Mouse (Mus musculus): Measurements from ENCODE around the gene Phldb1. TPM values are rescaled to one million over a fixed set of nuclear protein-coding genes. Genes with fewer than 3 reads are reported as not detected.

The Phldb1 gene
- polyA plus RNA-seq, 1 experiment from 2014 or later: 44.3 TPM

GRCm38 (mm10) chr9:44748473-44748872 is 13.5 kb upstream of the Phldb1 start:
- Histone ChIP-seq H3K9ac (ENCODE audit: low read length) (no peak overlapping the region), H3K4me2 (ENCODE audit: low read depth) (no peak overlapping the region), H3K36me3 (ENCODE audit: control insufficient read depth, insufficient read depth, low read length) (peaks cover 14% of the 10 kb centered on the region), H3K4me3 (ENCODE audit: low read depth, low read length) (no peak overlapping the region), H3K9me3 (ENCODE audit: control insufficient read depth, low read length) (no peaks in the 10 kb centered on the region), H3K27me3 (ENCODE audit: control insufficient read depth, insufficient read depth, low read length) (no peaks in the 10 kb centered on the region), H3K27ac (ENCODE audit: low read depth, low read length) (no peak overlapping the region), H3K4me1 (ENCODE audit: control insufficient read depth, insufficient read depth, low read length) (no peaks in the 10 kb centered on the region)
- 95% methylated on average over 7 of the region's 7 CpGs for WGBS
- no peak for DNase-seq (ENCODE audit: low spot score)
- no peak for ATAC-seq (ENCODE audit: insufficient read depth, low FRiP score, low TSS enrichment)

- no peak overlapping the region for H3K4me3 ChIP-seq (ENCODE audit: low read depth, low read length)
- ATAC-seq (ENCODE audit: insufficient read depth, low FRiP score, low TSS enrichment) (no peak), DNase-seq (ENCODE audit: low spot score) (no peak)
- H3K9ac ChIP-seq (ENCODE audit: low read length): no peak overlapping the region
- H3K9me3 ChIP-seq (ENCODE audit: control insufficient read depth, low read length): no peaks in the 10 kb centered on the region
- 94% methylated on average over 3 of the region's 3 CpGs for WGBS
- H3K27ac ChIP-seq (ENCODE audit: low read depth, low read length): no peak overlapping the region
- peaks cover 12% of the 10 kb centered on the region for H3K36me3 ChIP-seq (ENCODE audit: control insufficient read depth, insufficient read depth, low read length)
- H3K27me3 ChIP-seq (ENCODE audit: control insufficient read depth, insufficient read depth, low read length): no peaks in the 10 kb centered on the region
- no peaks in the 10 kb centered on the region for H3K4me1 ChIP-seq (ENCODE audit: control insufficient read depth, insufficient read depth, low read length)
- no peak overlapping the region for H3K4me2 ChIP-seq (ENCODE audit: low read depth)
These were observed 12.3 kb upstream of the Phldb1 start for GRCm38 (mm10) chr9:44747341-44747740.

- no peak for DNase-seq (ENCODE audit: low spot score)
- no peak for ATAC-seq (ENCODE audit: insufficient read depth, low FRiP score, low TSS enrichment)
- 95% methylated on average over 3 of the region's 3 CpGs for WGBS
- Histone ChIP-seq H3K27me3 (ENCODE audit: control insufficient read depth, insufficient read depth, low read length) (no peaks in the 10 kb centered on the region), H3K4me2 (ENCODE audit: low read depth) (no peak overlapping the region), H3K27ac (ENCODE audit: low read depth, low read length) (no peak overlapping the region), H3K9me3 (ENCODE audit: control insufficient read depth, low read length) (no peaks in the 10 kb centered on the region), H3K9ac (ENCODE audit: low read length) (no peak overlapping the region), H3K4me3 (ENCODE audit: low read depth, low read length) (no peak overlapping the region), H3K4me1 (ENCODE audit: control insufficient read depth, insufficient read depth, low read length) (no peaks in the 10 kb centered on the region), H3K36me3 (ENCODE audit: control insufficient read depth, insufficient read depth, low read length) (peaks cover 12% of the 10 kb centered on the region)
These were observed 11.7 kb upstream of the Phldb1 start for GRCm38 (mm10) chr9:44746666-44747065.

GRCm38 (mm10) chr9:44745371-44745770 is 10.4 kb upstream of the Phldb1 start:
- Histone ChIP-seq H3K9ac (ENCODE audit: low read length) (no peak overlapping the region), H3K4me2 (ENCODE audit: low read depth) (no peak overlapping the region), H3K4me1 (ENCODE audit: control insufficient read depth, insufficient read depth, low read length) (no peaks in the 10 kb centered on the region), H3K4me3 (ENCODE audit: low read depth, low read length) (no peak overlapping the region), H3K27ac (ENCODE audit: low read depth, low read length) (no peak overlapping the region), H3K9me3 (ENCODE audit: control insufficient read depth, low read length) (no peaks in the 10 kb centered on the region), H3K27me3 (ENCODE audit: control insufficient read depth, insufficient read depth, low read length) (no peaks in the 10 kb centered on the region), H3K36me3 (ENCODE audit: control insufficient read depth, insufficient read depth, low read length) (peaks cover 8% of the 10 kb centered on the region)
- 94% methylated on average over 7 of the region's 7 CpGs for WGBS
- DNase-seq (ENCODE audit: low spot score) (no peak), ATAC-seq (ENCODE audit: insufficient read depth, low FRiP score, low TSS enrichment) (no peak)

- Histone ChIP-seq H3K4me2 (ENCODE audit: low read depth) (no peak overlapping the region), H3K4me1 (ENCODE audit: control insufficient read depth, insufficient read depth, low read length) (no peaks in the 10 kb centered on the region), H3K27ac (ENCODE audit: low read depth, low read length) (no peak overlapping the region), H3K27me3 (ENCODE audit: control insufficient read depth, insufficient read depth, low read length) (no peaks in the 10 kb centered on the region), H3K4me3 (ENCODE audit: low read depth, low read length) (no peak overlapping the region), H3K9ac (ENCODE audit: low read length) (no peak overlapping the region), H3K36me3 (ENCODE audit: control insufficient read depth, insufficient read depth, low read length) (peaks cover 5% of the 10 kb centered on the region), H3K9me3 (ENCODE audit: control insufficient read depth, low read length) (no peaks in the 10 kb centered on the region)
- DNase-seq (ENCODE audit: low spot score): no peak
- WGBS: 77% methylated on average over 1 of the region's 1 CpGs
- ATAC-seq (ENCODE audit: insufficient read depth, low FRiP score, low TSS enrichment): no peak
These were observed 5.7 kb upstream of the Phldb1 start for GRCm38 (mm10) chr9:44740663-44741192.

- Histone ChIP-seq H3K36me3 (ENCODE audit: control insufficient read depth, insufficient read depth, low read length) (no peaks in the 10 kb centered on the region), H3K9me3 (ENCODE audit: control insufficient read depth, low read length) (no peaks in the 10 kb centered on the region), H3K4me1 (ENCODE audit: control insufficient read depth, insufficient read depth, low read length) (peaks cover 14% of the 10 kb centered on the region), H3K9ac (ENCODE audit: low read length) (no peak overlapping the region), H3K4me2 (ENCODE audit: low read depth) (no peak overlapping the region), H3K27ac (ENCODE audit: low read depth, low read length) (no peak overlapping the region), H3K27me3 (ENCODE audit: control insufficient read depth, insufficient read depth, low read length) (0 out of 2 replicates have a peak, but pooled peaks cover 2% of the 10 kb centered on the region), H3K4me3 (ENCODE audit: low read depth, low read length) (no peak overlapping the region)
- 34% methylated on average over 8 of the region's 8 CpGs for whole genome bisulfite sequencing
- ATAC-seq (ENCODE audit: insufficient read depth, low FRiP score, low TSS enrichment) (no peak), DNase-seq (ENCODE audit: low spot score) (no peak)
These were observed 2.4 kb upstream of the Phldb1 start for GRCm38 (mm10) chr9:44737240-44737949.

GRCm38 (mm10) chr9:44736301-44736700 is 1.3 kb upstream of the Phldb1 start:
- DNase-seq (ENCODE audit: low spot score): no peak
- WGBS: 64% methylated on average over 2 of the region's 2 CpGs
- H3K27ac ChIP-seq (ENCODE audit: low read depth, low read length): no peak overlapping the region
- H3K4me3 ChIP-seq (ENCODE audit: low read depth, low read length): no peak overlapping the region
- H3K9ac ChIP-seq (ENCODE audit: low read length): no peak overlapping the region
- H3K4me2 ChIP-seq (ENCODE audit: low read depth): no peak overlapping the region
- 0 out of 2 replicates have a peak, but pooled peaks cover 2% of the 10 kb centered on the region for H3K27me3 ChIP-seq (ENCODE audit: control insufficient read depth, insufficient read depth, low read length)
- H3K4me1 ChIP-seq (ENCODE audit: control insufficient read depth, insufficient read depth, low read length): peaks cover 14% of the 10 kb centered on the region
- H3K36me3 ChIP-seq (ENCODE audit: control insufficient read depth, insufficient read depth, low read length): no peaks in the 10 kb centered on the region
- no peaks in the 10 kb centered on the region for H3K9me3 ChIP-seq (ENCODE audit: control insufficient read depth, low read length)
- no peak for ATAC-seq (ENCODE audit: insufficient read depth, low FRiP score, low TSS enrichment)

- 0 out of 2 replicates have a peak, but pooled peaks cover 2% of the 10 kb centered on the region for H3K27me3 ChIP-seq (ENCODE audit: control insufficient read depth, insufficient read depth, low read length)
- H3K4me2 ChIP-seq (ENCODE audit: low read depth): no peak overlapping the region
- peaks cover 14% of the 10 kb centered on the region for H3K4me1 ChIP-seq (ENCODE audit: control insufficient read depth, insufficient read depth, low read length)
- 73% methylated on average over 6 of the region's 6 CpGs for WGBS
- no peaks in the 10 kb centered on the region for H3K9me3 ChIP-seq (ENCODE audit: control insufficient read depth, low read length)
- H3K9ac ChIP-seq (ENCODE audit: low read length): no peak overlapping the region
- H3K4me3 ChIP-seq (ENCODE audit: low read depth, low read length): no peak overlapping the region
- DNase-seq (ENCODE audit: low spot score): no peak
- H3K36me3 ChIP-seq (ENCODE audit: control insufficient read depth, insufficient read depth, low read length): no peaks in the 10 kb centered on the region
- H3K27ac ChIP-seq (ENCODE audit: low read depth, low read length): no peak overlapping the region
- ATAC-seq (ENCODE audit: insufficient read depth, low FRiP score, low TSS enrichment): no peak
These were observed 888 bp upstream of the Phldb1 start for GRCm38 (mm10) chr9:44735886-44736285.
